Mouse (Mus musculus): ENCODE measurements around the gene Trmt1. TPM values are rescaled to one million over a fixed set of nuclear protein-coding genes. Genes with fewer than 3 reads are reported as not detected.

Trmt1 gene
- polyA plus RNA-seq, 1 experiment from 2014 or later: 51.6 TPM

DNA sequence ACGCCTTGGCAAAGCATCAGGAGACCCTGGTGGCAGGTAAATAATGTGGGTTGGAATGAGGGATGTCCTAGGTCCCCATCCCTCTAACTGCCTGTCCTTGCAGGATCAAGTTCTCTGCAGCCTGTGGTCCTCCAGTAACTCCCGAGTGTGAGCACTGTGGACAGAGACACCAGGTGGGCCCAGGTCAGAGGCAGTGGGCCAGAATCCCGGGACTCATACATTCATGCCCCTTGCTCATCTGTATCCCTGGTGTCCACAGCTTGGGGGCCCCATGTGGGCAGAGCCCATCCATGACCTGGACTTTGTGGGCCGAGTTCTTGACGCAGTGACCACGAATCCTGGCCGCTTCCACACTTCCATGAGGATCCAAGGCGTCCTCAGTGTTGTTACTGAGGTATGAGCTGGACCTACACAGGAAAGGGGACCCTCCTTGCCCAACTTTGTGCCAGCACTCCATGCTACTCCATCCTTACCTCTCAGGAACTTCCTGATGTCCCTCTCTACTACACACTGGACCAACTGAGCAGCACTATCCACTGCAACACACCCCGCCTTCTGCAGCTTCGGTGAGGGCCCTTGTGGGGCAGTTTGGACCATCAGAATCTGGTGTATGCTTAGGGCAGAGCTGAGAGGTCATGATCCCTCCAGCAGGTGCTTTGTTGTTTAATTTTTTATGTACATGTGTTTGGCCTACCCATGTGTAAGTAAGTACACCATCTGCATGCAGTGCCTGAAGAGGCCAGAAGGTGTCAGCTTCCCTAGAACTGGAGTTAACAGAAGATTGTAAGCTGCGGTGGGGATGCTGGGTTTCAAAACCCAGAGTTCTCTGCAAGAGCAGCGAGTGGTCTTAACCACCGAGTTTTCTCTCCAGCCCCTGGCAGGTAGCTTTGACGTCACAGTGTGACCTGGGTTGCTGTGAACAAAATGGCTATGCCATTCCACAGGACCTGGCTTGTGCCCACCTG is 11.3 kb downstream of the Trmt1 start:
- WGBS: 87% methylated on average over 14 of the region's 14 CpGs
- Histone ChIP-seq H3K9ac (no peak overlapping the region), H3K4me2 (no peak overlapping the region), H3K27ac (replicated peaks) (0 out of 2 replicates have a peak overlapping the region, but pooled peaks have one; percentile 93), H3K36me3 (peaks cover 71% of the 10 kb centered on the region), H3K27me3 (replicated peaks) (peaks cover 9% of the 10 kb centered on the region), H3K4me1 (peaks cover 40% of the 10 kb centered on the region), H3K9me3 (no peaks in the 10 kb centered on the region), H3K4me3 (no peak overlapping the region)
- no peak for ATAC-seq (ENCODE audit: extremely low read depth, insufficient number of reproducible peaks, low FRiP score, low TSS enrichment)

DNA sequence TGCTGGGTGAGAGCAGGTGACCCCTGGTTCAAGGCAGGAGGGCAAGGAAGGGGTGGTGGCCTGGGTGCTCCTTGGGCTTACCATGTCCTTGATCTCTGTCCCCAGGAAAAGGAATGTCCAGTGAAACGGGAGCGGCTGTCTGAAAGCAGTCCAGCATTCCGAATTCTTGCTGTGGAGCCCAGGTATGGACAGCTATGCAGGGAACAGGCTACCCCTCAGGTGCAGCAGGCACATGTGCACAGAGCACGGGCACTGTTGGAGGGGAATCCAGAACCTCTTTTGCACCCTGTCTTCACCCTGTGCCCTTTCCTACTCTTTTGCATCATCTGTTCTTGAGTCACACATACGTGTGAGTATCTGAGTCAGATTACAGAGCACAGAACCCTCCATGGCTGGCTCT is 12.2 kb downstream of the Trmt1 start:
- no peak overlapping the region for H3K4me3 ChIP-seq
- peaks cover 46% of the 10 kb centered on the region for H3K4me1 ChIP-seq
- no peak overlapping the region for H3K9ac ChIP-seq
- ATAC-seq (ENCODE audit: extremely low read depth, insufficient number of reproducible peaks, low FRiP score, low TSS enrichment): no peak
- H3K27me3 ChIP-seq (replicated peaks): peaks cover 17% of the 10 kb centered on the region
- peaks cover 69% of the 10 kb centered on the region for H3K36me3 ChIP-seq
- no peaks in the 10 kb centered on the region for H3K9me3 ChIP-seq
- 86% methylated on average over 5 of the region's 5 CpGs for WGBS
- peak overlapping the region; percentile 93 for H3K27ac ChIP-seq (replicated peaks)
- H3K4me2 ChIP-seq: no peak overlapping the region

DNA sequence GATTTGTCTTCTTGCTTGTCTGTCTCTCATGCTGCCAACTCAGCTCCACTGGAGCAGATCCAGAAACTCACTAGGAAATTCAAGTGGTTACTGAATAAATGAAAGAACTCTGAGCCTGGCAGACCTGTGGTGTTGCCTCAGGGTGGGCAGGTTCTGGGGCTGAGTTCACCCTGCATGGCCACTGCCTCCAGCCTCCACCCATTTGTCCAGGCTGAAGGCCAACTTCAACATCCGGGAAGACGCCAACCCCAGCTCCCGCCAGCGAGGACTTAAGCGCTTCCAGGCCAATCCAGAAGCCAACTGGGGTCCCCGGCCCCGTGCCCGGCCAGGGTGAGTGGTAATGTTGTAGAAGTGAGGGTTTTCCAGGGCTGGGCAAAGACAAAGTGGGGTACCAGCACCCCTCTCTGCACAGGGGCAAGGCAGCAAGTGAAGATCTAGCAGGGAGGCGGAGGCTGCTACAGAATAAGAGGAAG is 12.9 kb downstream of the Trmt1 start:
- no peaks in the 10 kb centered on the region for H3K9me3 ChIP-seq
- H3K36me3 ChIP-seq: peaks cover 62% of the 10 kb centered on the region
- peaks cover 52% of the 10 kb centered on the region for H3K4me1 ChIP-seq
- peak overlapping the region; percentile 93 for H3K27ac ChIP-seq (replicated peaks)
- H3K4me2 ChIP-seq: peak overlapping the region; percentile 74
- peak overlapping the region; percentile 44 for H3K9ac ChIP-seq
- 69% methylated on average over 9 of the region's 9 CpGs for WGBS
- peaks cover 24% of the 10 kb centered on the region for H3K27me3 ChIP-seq (replicated peaks)
- peak overlapping the region; percentile 17 for H3K4me3 ChIP-seq
- no peak for ATAC-seq (ENCODE audit: extremely low read depth, insufficient number of reproducible peaks, low FRiP score, low TSS enrichment)

DNA sequence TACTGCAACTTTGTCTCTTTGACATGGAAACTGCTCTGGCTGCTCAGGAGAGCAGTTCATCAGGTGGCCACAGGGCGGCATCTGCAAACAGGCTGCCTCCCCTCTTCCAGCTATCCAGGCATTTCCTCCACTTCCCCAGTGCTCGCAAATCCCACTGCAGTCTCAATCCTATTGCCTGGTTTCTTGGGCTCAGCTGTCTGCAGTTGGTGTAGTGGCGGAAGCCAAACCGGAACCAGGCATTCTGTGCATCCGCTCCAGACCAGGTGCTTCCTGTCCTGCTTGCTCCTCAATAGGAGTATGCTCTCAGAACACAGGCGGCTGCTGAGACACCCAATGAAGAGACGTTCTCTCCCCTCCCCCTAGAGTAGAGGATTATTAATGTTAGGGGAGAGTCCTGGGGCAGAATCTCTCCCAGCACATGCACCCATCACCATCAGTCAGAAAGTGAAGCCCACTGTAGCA is 13.8 kb downstream of the Trmt1 start:
- peaks cover 33% of the 10 kb centered on the region for H3K27me3 ChIP-seq (replicated peaks)
- H3K4me3 ChIP-seq: peak overlapping the region; percentile 1; the same call in 1 of the 2 replicates
- H3K27ac ChIP-seq (replicated peaks): peak overlapping the region; percentile 93
- 58% methylated on average over 7 of the region's 7 CpGs for WGBS
- peaks cover 62% of the 10 kb centered on the region for H3K4me1 ChIP-seq
- peak overlapping the region; percentile 41 for H3K9ac ChIP-seq
- H3K4me2 ChIP-seq: peak overlapping the region; percentile 74
- ATAC-seq (ENCODE audit: extremely low read depth, insufficient number of reproducible peaks, low FRiP score, low TSS enrichment): no peak
- peaks cover 54% of the 10 kb centered on the region for H3K36me3 ChIP-seq
- H3K9me3 ChIP-seq: no peaks in the 10 kb centered on the region

DNA sequence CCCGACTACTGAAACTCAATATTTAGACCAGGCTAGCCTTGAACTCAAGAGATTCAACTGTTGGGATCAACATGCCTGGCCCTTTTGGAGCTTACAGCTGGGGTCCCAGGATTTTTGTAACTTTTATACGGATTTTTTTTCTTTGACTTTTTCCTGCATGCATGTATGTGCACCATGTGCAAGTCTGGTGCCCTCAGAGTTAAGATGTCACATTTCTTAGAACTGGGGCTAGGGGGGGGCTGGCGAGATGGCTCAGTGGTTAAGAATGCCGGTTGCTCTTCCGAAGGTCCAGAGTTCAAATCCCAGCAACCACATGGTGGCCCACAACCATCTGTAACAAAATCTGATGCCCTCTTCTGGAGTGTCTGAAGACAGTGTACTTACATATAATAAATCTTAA is 14.4 kb downstream of the Trmt1 start:
- H3K36me3 ChIP-seq: peaks cover 47% of the 10 kb centered on the region
- H3K4me2 ChIP-seq: peak overlapping the region; percentile 74
- H3K27me3 ChIP-seq (replicated peaks): peaks cover 39% of the 10 kb centered on the region
- no peak for ATAC-seq (ENCODE audit: extremely low read depth, insufficient number of reproducible peaks, low FRiP score, low TSS enrichment)
- H3K9me3 ChIP-seq: no peaks in the 10 kb centered on the region
- peaks cover 67% of the 10 kb centered on the region for H3K4me1 ChIP-seq
- H3K9ac ChIP-seq: peak overlapping the region; percentile 41; the same call in 1 of the 2 replicates
- H3K4me3 ChIP-seq: peak overlapping the region; percentile 1; the same call in 1 of the 2 replicates
- peak overlapping the region; percentile 93 for H3K27ac ChIP-seq (replicated peaks)
- 68% methylated on average over 5 of the region's 5 CpGs for WGBS

DNA sequence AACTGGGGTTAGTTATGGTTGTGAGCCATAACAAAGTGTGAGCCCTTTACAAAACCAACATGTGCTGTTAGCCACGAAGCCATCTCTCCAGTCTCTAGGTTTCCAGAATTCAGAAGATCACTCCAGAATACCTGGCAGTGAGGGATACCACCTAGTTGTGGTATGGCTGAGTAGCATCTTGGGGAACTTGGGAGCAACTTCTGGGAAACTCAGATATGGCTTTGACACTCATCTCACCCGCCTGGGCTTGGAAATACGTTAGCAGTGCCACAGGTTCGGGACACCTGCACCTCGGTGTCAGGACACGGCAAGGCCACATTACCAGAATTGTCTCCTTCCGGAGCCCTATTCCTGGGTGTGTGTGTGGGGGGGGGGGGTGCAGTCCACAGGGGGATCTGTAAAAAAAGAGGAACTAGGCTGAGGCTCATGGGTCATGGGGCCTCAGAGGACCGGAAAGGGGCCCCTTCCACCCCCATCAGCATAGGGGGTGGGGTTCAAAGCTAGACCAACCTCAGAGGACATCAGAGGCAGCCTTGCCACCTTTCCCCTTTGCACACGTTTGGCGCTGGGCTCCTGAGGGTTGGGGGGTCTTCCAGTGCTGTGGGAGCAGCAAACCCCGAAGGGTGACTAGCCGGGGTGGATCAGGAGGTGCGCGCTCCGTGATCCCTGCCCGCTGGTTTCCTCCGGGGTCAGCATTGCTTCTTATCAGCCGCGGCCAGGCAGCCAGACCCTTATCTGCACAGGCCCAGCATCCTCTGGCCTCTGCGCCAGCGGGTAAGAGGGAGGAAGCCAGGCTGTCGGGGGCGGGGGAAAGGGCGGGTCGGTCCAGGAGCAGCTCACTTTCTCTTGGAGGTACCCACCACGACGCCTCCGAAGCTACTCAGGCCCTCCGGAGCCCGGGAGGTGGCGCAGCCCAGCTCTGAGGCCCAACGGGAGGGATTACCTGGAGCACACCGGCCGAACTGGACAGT is 15.1 kb downstream of the Trmt1 start, which contains the start of gene Lyl1:
Gene Lyl1 (plus strand): TSS at position 517 of the 971 bp plus-strand sequence.
- Histone ChIP-seq H3K4me1 (peaks cover 70% of the 10 kb centered on the region), H3K27ac (replicated peaks) (peak within 1 kb of the TSS; percentile 93), H3K4me2 (peak within 1 kb of the TSS; percentile 74), H3K9ac (peak within 1 kb of the TSS; percentile 87), H3K4me3 (peak within 1 kb of the TSS; percentile 57), H3K27me3 (replicated peaks) (peaks cover 42% of the 10 kb centered on the region), H3K9me3 (no peaks in the 10 kb centered on the region), H3K36me3 (peaks cover 40% of the 10 kb centered on the region)
- WGBS: 5% methylated on average over 34 of the region's 34 CpGs
- peak; percentile 73 for ATAC-seq (ENCODE audit: extremely low read depth, insufficient number of reproducible peaks, low FRiP score, low TSS enrichment)

DNA sequence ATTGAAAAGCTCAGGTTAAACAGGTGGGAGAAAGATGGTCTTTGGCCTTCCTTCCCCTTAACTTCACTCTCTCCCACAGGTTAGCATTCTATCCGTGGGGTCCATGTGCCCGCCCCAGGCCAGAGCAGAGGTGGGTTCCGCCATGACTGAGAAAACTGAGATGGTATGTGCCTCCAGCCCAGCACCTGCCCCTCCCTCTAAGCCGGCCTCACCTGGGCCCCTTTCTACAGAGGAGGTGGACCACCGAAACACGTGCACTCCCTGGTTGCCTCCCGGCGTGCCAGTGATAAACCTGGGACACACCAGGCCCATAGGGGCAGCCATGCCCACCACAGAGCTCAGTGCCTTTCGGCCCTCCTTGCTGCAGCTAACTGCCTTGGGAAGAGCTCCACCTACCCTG is 16.5 kb downstream of the Trmt1 start:
- H3K4me3 ChIP-seq: peak overlapping the region; percentile 57
- H3K27ac ChIP-seq (replicated peaks): peak overlapping the region; percentile 93
- H3K36me3 ChIP-seq: peaks cover 30% of the 10 kb centered on the region
- H3K4me1 ChIP-seq: peaks cover 83% of the 10 kb centered on the region
- ATAC-seq (ENCODE audit: extremely low read depth, insufficient number of reproducible peaks, low FRiP score, low TSS enrichment): no peak
- peak overlapping the region; percentile 74 for H3K4me2 ChIP-seq
- WGBS: 62% methylated on average over 9 of the region's 9 CpGs
- peak overlapping the region; percentile 87 for H3K9ac ChIP-seq
- H3K9me3 ChIP-seq: no peaks in the 10 kb centered on the region
- peaks cover 55% of the 10 kb centered on the region for H3K27me3 ChIP-seq (replicated peaks)

DNA sequence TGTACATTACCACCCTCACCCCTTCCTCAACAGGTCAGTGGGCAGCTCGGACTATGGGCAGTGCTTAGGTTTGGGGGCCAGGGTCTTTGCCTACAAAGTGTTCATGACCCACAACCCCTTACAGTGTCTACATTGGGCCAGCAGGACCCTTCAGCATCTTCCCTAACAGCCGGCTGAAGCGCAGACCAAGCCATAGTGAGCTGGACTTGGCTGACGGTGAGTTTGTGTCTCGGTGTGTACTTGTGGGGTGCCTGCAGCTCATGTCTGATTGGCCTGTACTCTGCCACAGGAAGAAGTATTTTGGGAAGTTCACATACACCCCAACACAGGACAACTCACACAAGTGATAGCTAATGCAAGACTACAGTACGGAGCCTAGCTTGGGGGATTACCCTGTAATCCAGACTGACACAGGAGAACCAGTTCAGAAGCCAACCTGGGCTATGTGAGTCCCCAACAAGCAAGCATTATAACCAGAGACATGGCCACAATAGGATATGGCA is 16.9 kb downstream of the Trmt1 start:
- Histone ChIP-seq H3K9me3 (no peaks in the 10 kb centered on the region), H3K27me3 (replicated peaks) (peaks cover 60% of the 10 kb centered on the region), H3K4me3 (peak overlapping the region; percentile 57), H3K36me3 (peaks cover 30% of the 10 kb centered on the region), H3K9ac (peak overlapping the region; percentile 87), H3K4me1 (peaks cover 86% of the 10 kb centered on the region), H3K4me2 (peak overlapping the region; percentile 74), H3K27ac (replicated peaks) (peak overlapping the region; percentile 93)
- ATAC-seq (ENCODE audit: extremely low read depth, insufficient number of reproducible peaks, low FRiP score, low TSS enrichment): no peak
- 76% methylated on average over 6 of the region's 6 CpGs for WGBS

DNA sequence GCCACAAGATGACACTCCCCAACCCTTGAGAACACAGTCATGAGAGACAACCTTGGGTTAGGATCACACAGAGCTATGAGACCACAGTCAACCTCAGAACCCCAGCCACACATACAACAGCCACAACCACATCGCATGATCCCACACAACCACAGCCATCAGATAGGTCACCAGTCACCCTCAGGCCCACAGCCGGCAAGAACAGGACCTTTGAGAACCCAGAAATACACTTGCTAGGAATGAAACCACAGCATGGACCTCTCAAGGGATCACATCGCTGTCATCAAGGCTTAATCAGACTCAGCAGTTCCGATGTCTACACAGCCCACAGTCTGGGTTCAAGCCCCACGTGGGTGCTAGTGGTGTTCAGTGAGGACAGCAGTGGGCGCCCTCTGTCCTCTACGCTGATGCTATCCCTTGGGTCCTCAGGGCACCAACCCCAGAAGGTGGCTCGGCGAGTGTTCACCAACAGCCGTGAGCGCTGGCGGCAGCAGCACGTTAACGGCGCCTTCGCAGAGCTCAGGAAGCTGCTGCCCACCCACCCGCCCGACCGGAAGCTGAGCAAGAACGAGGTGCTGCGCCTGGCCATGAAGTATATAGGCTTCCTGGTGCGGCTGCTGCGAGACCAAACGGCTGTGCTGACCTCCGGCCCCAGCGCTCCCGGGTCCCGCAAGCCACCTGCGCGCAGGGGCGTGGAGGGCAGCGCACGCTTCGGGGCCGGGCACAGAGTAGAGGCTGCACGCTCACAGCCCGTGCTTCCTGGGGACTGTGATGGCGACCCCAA is 17.6 kb downstream of the Trmt1 start:
- H3K36me3 ChIP-seq: peaks cover 26% of the 10 kb centered on the region
- WGBS: 10% methylated on average over 38 of the region's 38 CpGs
- peak overlapping the region; percentile 57 for H3K4me3 ChIP-seq
- ATAC-seq (ENCODE audit: extremely low read depth, insufficient number of reproducible peaks, low FRiP score, low TSS enrichment): no peak
- peak overlapping the region; percentile 87 for H3K9ac ChIP-seq
- peaks cover 66% of the 10 kb centered on the region for H3K27me3 ChIP-seq (replicated peaks)
- H3K9me3 ChIP-seq: no peaks in the 10 kb centered on the region
- H3K4me2 ChIP-seq: peak overlapping the region; percentile 74
- peaks cover 85% of the 10 kb centered on the region for H3K4me1 ChIP-seq
- H3K27ac ChIP-seq (replicated peaks): peak overlapping the region; percentile 93

DNA sequence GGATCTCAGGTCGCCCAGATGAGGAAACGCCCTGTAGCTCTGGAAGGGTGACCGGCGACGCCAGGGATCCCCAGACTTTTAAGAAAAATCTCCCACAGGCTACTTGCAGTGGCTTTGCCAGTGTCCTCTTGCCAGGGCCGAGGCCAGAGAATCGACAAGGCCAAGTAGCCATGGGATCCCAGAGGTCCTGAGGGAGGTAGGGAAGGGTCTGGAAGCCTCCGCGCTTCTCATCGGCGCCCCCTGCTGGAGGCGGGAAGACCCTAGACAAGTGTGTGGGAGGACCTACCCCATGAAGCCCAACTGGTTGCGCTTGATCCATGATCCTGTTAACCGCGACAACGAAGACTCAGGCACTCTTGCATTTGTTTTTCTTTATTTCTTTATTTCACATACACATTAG is 18.2 kb downstream of the Trmt1 start:
- peaks cover 85% of the 10 kb centered on the region for H3K4me1 ChIP-seq
- peaks cover 19% of the 10 kb centered on the region for H3K36me3 ChIP-seq
- H3K4me3 ChIP-seq: peak overlapping the region; percentile 57
- 3% methylated on average over 16 of the region's 16 CpGs for WGBS
- H3K9me3 ChIP-seq: no peaks in the 10 kb centered on the region
- peak overlapping the region; percentile 87 for H3K9ac ChIP-seq
- peak overlapping the region; percentile 93 for H3K27ac ChIP-seq (replicated peaks)
- H3K4me2 ChIP-seq: peak overlapping the region; percentile 74
- ATAC-seq (ENCODE audit: extremely low read depth, insufficient number of reproducible peaks, low FRiP score, low TSS enrichment): 0 out of 2 replicates have a peak, but pooled peaks have one; percentile 21
- H3K27me3 ChIP-seq (replicated peaks): peaks cover 71% of the 10 kb centered on the region

Measured in heart, embryonic 13.5 days (tissue).